Mouse (Mus musculus): ENCODE results near the gene Reps2. TPM values are rescaled to one million over a fixed set of nuclear protein-coding genes. Genes with fewer than 3 reads are reported as not detected.

Gene Reps2
- total and polyA plus RNA-seq, 3 experiments = 0.39 to 1.1 (median 0.75) TPM

DNA sequence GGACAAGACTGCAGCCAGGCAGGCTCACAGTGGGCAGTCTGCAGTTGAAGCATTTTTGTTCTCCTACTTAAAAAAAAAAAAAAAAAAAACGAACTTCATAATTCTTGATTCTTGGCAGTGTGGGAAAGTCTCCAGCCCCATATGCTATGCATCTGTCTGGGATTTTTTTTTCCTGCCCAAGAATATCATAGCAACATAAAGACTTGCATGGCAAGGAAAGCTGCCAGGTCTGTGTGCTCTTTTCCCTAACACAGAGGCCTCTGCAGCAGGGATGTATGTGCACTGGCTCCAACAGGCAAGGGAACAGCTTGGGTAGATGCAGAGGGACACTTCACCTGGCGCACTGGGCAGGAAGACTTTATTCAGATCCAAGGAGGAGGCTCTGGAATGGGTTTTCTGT, 140.0 kb downstream of the Reps2 start:
- intact Hi-C loops (cut with DNase I) = no loop called here
- H3K9ac ChIP-seq (ENCODE audit: low read depth, low read length) = no peak overlapping the region
- no peaks in the 10 kb centered on the region for H3K36me3 ChIP-seq (ENCODE audit: control insufficient read depth, insufficient read depth, low read length)
- H3K27ac ChIP-seq = no peak overlapping the region
- no peak overlapping the region for H3K4me3 ChIP-seq
- 55% methylated on average over 2 of the region's 2 CpGs for WGBS
- H3K4me1 ChIP-seq (ENCODE audit: control insufficient read depth, insufficient read depth, low read length) = no peaks in the 10 kb centered on the region
- H3K79me2 ChIP-seq (replicated peaks; ENCODE audit: control insufficient read depth, insufficient read depth, low read length) = no peaks in the 10 kb centered on the region
- TF ChIP-seq EP300 (IDR thresholded peaks at IDR 0.05; ENCODE audit: insufficient read depth, low read depth, low read length) (no peak), CTCF (IDR thresholded peaks at IDR 0.05) (no peak), POLR2A (IDR thresholded peaks at IDR 0.05; ENCODE audit: insufficient read depth, low read depth, low read length) (no peak)
- no peaks in the 10 kb centered on the region for H3K27me3 ChIP-seq (ENCODE audit: control insufficient read depth, insufficient read depth, low read length)
- DNase-seq = no peak

- 64% methylated on average over 3 of the region's 3 CpGs for WGBS
- Histone ChIP-seq H3K79me2 (replicated peaks; ENCODE audit: control insufficient read depth, insufficient read depth, low read length) (no peaks in the 10 kb centered on the region), H3K4me3 (no peak overlapping the region), H3K27ac (no peak overlapping the region), H3K4me1 (ENCODE audit: control insufficient read depth, insufficient read depth, low read length) (no peaks in the 10 kb centered on the region), H3K27me3 (ENCODE audit: control insufficient read depth, insufficient read depth, low read length) (no peaks in the 10 kb centered on the region), H3K36me3 (ENCODE audit: control insufficient read depth, insufficient read depth, low read length) (no peaks in the 10 kb centered on the region), H3K9ac (ENCODE audit: low read depth, low read length) (no peak overlapping the region)
- TF ChIP-seq POLR2A (IDR thresholded peaks at IDR 0.05; ENCODE audit: insufficient read depth, low read depth, low read length) (no peak), EP300 (IDR thresholded peaks at IDR 0.05; ENCODE audit: insufficient read depth, low read depth, low read length) (no peak), CTCF (IDR thresholded peaks at IDR 0.05) (no peak)
- DNase-seq = no peak
- intact Hi-C loops (cut with DNase I) = no loop called here
Observed at GRCm38 (mm10) chrX:162500962-162501361, 142.5 kb downstream of the Reps2 start.

DNA sequence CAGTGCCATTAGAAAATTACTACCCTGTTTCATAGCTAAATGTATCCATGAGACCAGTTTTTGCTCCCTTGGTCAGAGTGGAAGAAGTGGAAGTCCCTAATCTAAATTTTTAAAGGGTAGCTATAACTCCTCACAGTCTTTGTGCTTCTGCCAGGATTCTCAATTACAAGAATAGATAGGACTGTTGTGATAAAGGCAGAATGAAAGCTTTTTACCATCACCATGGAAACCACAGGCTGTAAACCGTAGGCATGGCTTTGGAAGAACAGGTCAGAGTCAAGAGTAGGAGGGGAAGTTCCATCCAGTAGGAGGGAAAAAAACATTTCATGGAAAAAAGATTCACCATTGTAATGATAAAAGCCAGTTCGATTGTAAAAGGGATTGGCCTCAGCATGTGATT, 147.0 kb downstream of the Reps2 start:
- 42% methylated on average over 2 of the region's 2 CpGs for whole genome bisulfite sequencing
- Histone ChIP-seq H3K79me2 (replicated peaks; ENCODE audit: control insufficient read depth, insufficient read depth, low read length) (no peaks in the 10 kb centered on the region), H3K9ac (ENCODE audit: low read depth, low read length) (no peak overlapping the region), H3K27me3 (ENCODE audit: control insufficient read depth, insufficient read depth, low read length) (no peaks in the 10 kb centered on the region), H3K4me3 (no peak overlapping the region), H3K27ac (no peak overlapping the region), H3K36me3 (ENCODE audit: control insufficient read depth, insufficient read depth, low read length) (no peaks in the 10 kb centered on the region), H3K4me1 (ENCODE audit: control insufficient read depth, insufficient read depth, low read length) (no peaks in the 10 kb centered on the region)
- intact Hi-C loops (cut with DNase I) = no loop called here
- TF ChIP-seq CTCF (IDR thresholded peaks at IDR 0.05) (no peak), EP300 (IDR thresholded peaks at IDR 0.05; ENCODE audit: insufficient read depth, low read depth, low read length) (no peak), POLR2A (IDR thresholded peaks at IDR 0.05; ENCODE audit: insufficient read depth, low read depth, low read length) (no peak)
- no peak for DNase-seq

GRCm38 (mm10) chrX:162488630-162489029, 154.8 kb downstream of the Reps2 start:
- intact Hi-C loops (cut with DNase I) = no loop called here
- Histone ChIP-seq H3K4me3 (no peak overlapping the region), H3K27ac (no peak overlapping the region), H3K9ac (ENCODE audit: low read depth, low read length) (no peak overlapping the region), H3K4me1 (ENCODE audit: control insufficient read depth, insufficient read depth, low read length) (no peaks in the 10 kb centered on the region), H3K27me3 (ENCODE audit: control insufficient read depth, insufficient read depth, low read length) (no peaks in the 10 kb centered on the region), H3K79me2 (replicated peaks; ENCODE audit: control insufficient read depth, insufficient read depth, low read length) (no peaks in the 10 kb centered on the region), H3K36me3 (ENCODE audit: control insufficient read depth, insufficient read depth, low read length) (no peaks in the 10 kb centered on the region)
- 32% methylated on average over 1 of the region's 1 CpGs for WGBS
- no peak for DNase-seq
- TF ChIP-seq EP300 (IDR thresholded peaks at IDR 0.05; ENCODE audit: insufficient read depth, low read depth, low read length) (no peak), POLR2A (IDR thresholded peaks at IDR 0.05; ENCODE audit: insufficient read depth, low read depth, low read length) (no peak), CTCF (IDR thresholded peaks at IDR 0.05) (no peak)

GRCm38 (mm10) chrX:162487734-162488133, 155.7 kb downstream of the Reps2 start:
- intact Hi-C loops (cut with DNase I) = no loop called here
- Histone ChIP-seq H3K27ac (no peak overlapping the region), H3K27me3 (ENCODE audit: control insufficient read depth, insufficient read depth, low read length) (no peaks in the 10 kb centered on the region), H3K4me3 (no peak overlapping the region), H3K36me3 (ENCODE audit: control insufficient read depth, insufficient read depth, low read length) (no peaks in the 10 kb centered on the region), H3K9ac (ENCODE audit: low read depth, low read length) (no peak overlapping the region), H3K79me2 (replicated peaks; ENCODE audit: control insufficient read depth, insufficient read depth, low read length) (no peaks in the 10 kb centered on the region), H3K4me1 (ENCODE audit: control insufficient read depth, insufficient read depth, low read length) (no peaks in the 10 kb centered on the region)
- TF ChIP-seq EP300 (IDR thresholded peaks at IDR 0.05; ENCODE audit: insufficient read depth, low read depth, low read length) (no peak), CTCF (IDR thresholded peaks at IDR 0.05) (no peak), POLR2A (IDR thresholded peaks at IDR 0.05; ENCODE audit: insufficient read depth, low read depth, low read length) (no peak)
- DNase-seq = no peak

GRCm38 (mm10) chrX:162470213-162470612, 173.2 kb downstream of the Reps2 start:
- TF ChIP-seq POLR2A (IDR thresholded peaks at IDR 0.05; ENCODE audit: insufficient read depth, low read depth, low read length) = no peak
- no peak for TF ChIP-seq EP300 (IDR thresholded peaks at IDR 0.05; ENCODE audit: insufficient read depth, low read depth, low read length)
- no peak for TF ChIP-seq CTCF (IDR thresholded peaks at IDR 0.05)
- no peak for DNase-seq
- Histone ChIP-seq H3K27ac (no peak overlapping the region), H3K27me3 (ENCODE audit: control insufficient read depth, insufficient read depth, low read length) (no peaks in the 10 kb centered on the region), H3K4me3 (no peak overlapping the region), H3K4me1 (ENCODE audit: control insufficient read depth, insufficient read depth, low read length) (no peaks in the 10 kb centered on the region), H3K36me3 (ENCODE audit: control insufficient read depth, insufficient read depth, low read length) (no peaks in the 10 kb centered on the region), H3K9ac (ENCODE audit: low read depth, low read length) (no peak overlapping the region), H3K79me2 (replicated peaks; ENCODE audit: control insufficient read depth, insufficient read depth, low read length) (no peaks in the 10 kb centered on the region)
- 70% methylated on average over 3 of the region's 3 CpGs for WGBS
- intact Hi-C loops (cut with DNase I) = no loop called here

Data from heart, adult 2 months (tissue).